23 mouse cellular contexts compared by ENCODE assay signal in the genomic region with DNA sequence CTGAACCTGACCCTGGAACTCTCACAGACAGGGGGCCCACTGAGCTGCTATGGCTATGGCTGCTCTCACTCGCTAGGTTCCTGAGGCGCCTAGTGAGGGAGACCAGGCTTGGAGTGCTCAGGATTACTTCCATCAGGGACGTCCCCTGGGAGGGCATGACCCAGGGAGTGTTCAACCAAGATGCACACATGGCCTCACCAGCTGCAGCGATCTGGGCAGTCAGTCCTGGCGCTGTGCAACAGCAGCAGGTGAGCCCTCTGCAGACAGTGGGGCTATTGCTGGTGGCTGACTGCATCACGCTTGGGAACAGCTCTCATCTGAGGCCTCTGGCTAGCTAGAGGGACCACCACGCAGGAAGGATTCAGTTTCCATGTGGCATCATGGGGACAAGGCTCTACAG.
"Had no signal": no experiment of that assay in that cellular context is flagged by ENCODE, and none has a peak within 500 bp of the region (broad histone marks: within the 10 kb centered on the region; RNA-seq: fewer than 3 reads in every experiment).

No protein-coding gene starts in this region.

- H3K4me1 ChIP-seq: neural tube, embryonic 12.5 days had no signal

- H3K27ac ChIP-seq: limb, embryonic 12.5 days; limb, embryonic 15.5 days; liver, embryonic 14.5 days; macrophage; neural tube, embryonic 12.5 days; neural tube, embryonic 15.5 days; stomach, postnatal 0 days had no signal

- H3K9ac ChIP-seq: limb, embryonic 12.5 days; limb, embryonic 15.5 days; liver, embryonic 14.5 days; liver, postnatal 0 days; lung, embryonic 14.5 days; neural tube, embryonic 12.5 days; neural tube, embryonic 15.5 days had no signal

- H3K9me3 ChIP-seq: limb, embryonic 12.5 days; limb, embryonic 15.5 days; neural tube, embryonic 12.5 days; neural tube, embryonic 15.5 days had no signal

- H3K36me3 ChIP-seq: limb, embryonic 12.5 days; limb, embryonic 15.5 days; neural tube, embryonic 12.5 days; neural tube, embryonic 15.5 days had no signal

- ATAC-seq: liver, postnatal 0 days; lung, postnatal 0 days had no signal

- DNase-seq: kidney, adult 18-20 months; kidney, adult 9 months; kidney, postnatal 14 days; kidney, postnatal 4 days; liver, postnatal 0 days; lung, embryonic 14.5 days; midbrain, embryonic 14.5 days; right cerebral cortex, adult 18-20 months; right cerebral cortex, postnatal 14 days; right cerebral cortex, postnatal 4 days; thymus, adult 2 months; thymus, postnatal 14 days; thymus, postnatal 4 days had no signal

- H3K27me3 ChIP-seq: limb, embryonic 12.5 days; limb, embryonic 15.5 days; neural tube, embryonic 12.5 days; neural tube, embryonic 15.5 days had no signal

- H3K4me3 ChIP-seq: limb, embryonic 12.5 days; limb, embryonic 15.5 days; neural tube, embryonic 12.5 days; neural tube, embryonic 15.5 days had no signal

- H3K4me2 ChIP-seq: limb, embryonic 12.5 days; limb, embryonic 15.5 days; liver, embryonic 11.5 days; lung, embryonic 14.5 days; midbrain, embryonic 11.5 days; neural tube, embryonic 12.5 days; neural tube, embryonic 15.5 days had no signal
